Mouse (Mus musculus) lung, adult 2 months (tissue): ENCODE measurements around the gene Gm17079.

ENCODE experiments used
- CTCF ChIP-seq: fragments of 200-500 bp; IDR thresholded peaks from 2 replicates; pipeline ENCODE4 v1.5.1; 2011; ENCODE audit warnings: mild to moderate bottlenecking, low read length, control low read depth; ENCODE audit not compliant: insufficient read depth
- POLR2A ChIP-seq: fragments of 200-500 bp; IDR thresholded peaks from 2 replicates; pipeline ENCODE4 v1.6.1; 2011; ENCODE audit warnings: low read depth, mild to moderate bottlenecking, control low read depth, low read length, borderline replicate concordance; ENCODE audit errors: extremely low read depth

GRCm38 (mm10) chr14:51738411-51739149, 43.3 kb upstream of the Gm17079 start:
- no peak for TF ChIP-seq CTCF
- TF ChIP-seq POLR2A = no peak
